Mouse (Mus musculus) E14TG2a.4 (cell line): ENCODE measurements around the gene Celsr3.

Experiments used
- CTCF ChIP-seq: conservative IDR thresholded peaks from 2 replicates; pipeline ENCODE4 v1.5.1; 2014; ENCODE audit warnings: low read length
- NANOG ChIP-seq: IDR thresholded peaks from 2 replicates; pipeline ENCODE4 v1.6.1; 2014; ENCODE audit warnings: borderline replicate concordance, low read length, mixed read lengths
- POU5F1 ChIP-seq: IDR thresholded peaks from 2 replicates; pipeline ENCODE4 v1.6.1; 2014; ENCODE audit warnings: low read length, borderline replicate concordance

DNA sequence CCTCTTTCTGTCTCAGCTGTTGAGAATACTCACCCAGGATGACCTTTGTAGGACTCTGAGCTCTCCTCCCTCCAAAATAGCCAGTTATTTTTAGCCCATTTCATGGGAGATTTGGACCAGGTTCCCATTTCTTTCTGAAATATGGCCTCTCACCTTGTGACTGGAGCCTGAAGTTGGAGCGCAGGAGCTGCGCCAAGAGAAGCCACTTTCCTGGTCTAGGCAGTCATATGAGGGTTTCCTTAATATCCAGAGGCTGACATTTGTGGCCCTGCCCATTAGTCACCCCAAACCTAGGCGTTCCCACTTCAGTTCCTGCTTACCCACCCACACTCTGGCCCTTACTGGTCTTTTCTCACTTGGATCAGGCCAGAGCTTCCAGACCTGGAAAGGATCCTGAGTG lies 26.9 kb downstream of the Celsr3 start, which contains the start of gene Slc26a6:
- TF ChIP-seq NANOG: no peak
- TF ChIP-seq CTCF: no peak
- TF ChIP-seq POU5F1: no peak
